Comparison of ENCODE assay signal across 8 mouse cellular contexts in genomic region chr1:58973366-58974221, GRCm38 (mm10). TPM values are rescaled to one million over a fixed set of nuclear protein-coding genes. Genes with fewer than 3 reads are reported as not detected.
DNase-seq lines count a peak whose midpoint lies in the region; ATAC-seq and TF ChIP-seq lines count a peak whose summit lies in the region.

Gene Trak2 (minus strand): TSS chr1:58973430.
Gene Stradb (plus strand): TSS chr1:58973522.

- dilution Hi-C loops in CH12.LX (cut with MboI; ENCODE audit: extremely low pct_ligation_motif_present, extremely low pct_unique_long_range_greater_than_20kb, low sequenced_read_pairs), result no loop called here

- TF ChIP-seq EP300 in CH12.LX (IDR thresholded peaks at IDR 0.05; ENCODE audit: low read length), result no peak
- TF ChIP-seq EP300 in heart, postnatal 0 days (IDR thresholded peaks at IDR 0.05; ENCODE audit: low read depth), result no peak

- in situ Hi-C loops in CH12.LX (cut with MboI; ENCODE audit: low pct_ligation_motif_present, low pct_unique_long_range_greater_than_20kb, low sequenced_read_pairs), result no loop called here

- peaks cover 0 to 21% of the 10 kb centered on the region in 2 experiments for H3K36me3 ChIP-seq in CH12.LX (replicated peaks in 1 of 2; ENCODE audit: control insufficient read depth in 1 of 2, insufficient read depth in 1 of 2, low read length in 1 of 2)
- H3K36me3 ChIP-seq in forebrain, embryonic 12.5 days (replicated peaks), result no peaks in the 10 kb centered on the region
- 0 out of 2 replicates have a peak, but pooled peaks cover 6% of the 10 kb centered on the region for H3K36me3 ChIP-seq in heart, postnatal 0 days (replicated peaks; ENCODE audit: control insufficient read depth, insufficient read depth, low read length)
- peaks cover 8% of the 10 kb centered on the region for H3K36me3 ChIP-seq in liver, embryonic 16.5 days (ENCODE audit: control insufficient read depth, insufficient read depth)
- H3K36me3 ChIP-seq in neural tube, embryonic 13.5 days, result 0 out of 2 replicates have a peak, but pooled peaks cover 9% of the 10 kb centered on the region
- H3K36me3 ChIP-seq in testis, adult 2 months (ENCODE audit: control insufficient read depth, insufficient read depth, low read length), result no peaks in the 10 kb centered on the region

- peak within 1 kb of the TSS; percentile 91 for H3K9ac ChIP-seq in CH12.LX (ENCODE audit: insufficient read depth, low read depth)
- H3K9ac ChIP-seq in forebrain, embryonic 12.5 days, result peak within 1 kb of the TSS; percentile 88
- peak within 1 kb of the TSS; percentile 78 for H3K9ac ChIP-seq in heart, postnatal 0 days (replicated peaks; ENCODE audit: low read depth, low read length)
- peak within 1 kb of the TSS; percentile 99 for H3K9ac ChIP-seq in liver, embryonic 16.5 days (ENCODE audit: low read depth, low read length)
- H3K9ac ChIP-seq in neural tube, embryonic 13.5 days, result peak within 1 kb of the TSS; percentile 93

- no peak for TF ChIP-seq RAD21 in CH12.LX (IDR thresholded peaks at IDR 0.05; ENCODE audit: low read depth, low read length)

- H3K4me2 ChIP-seq in CH12.LX (ENCODE audit: insufficient read depth, low read depth, poor library complexity, severe bottlenecking), result peak within 1 kb of the TSS; percentile 83
- H3K4me2 ChIP-seq in forebrain, embryonic 12.5 days, result peak within 1 kb of the TSS; percentile 85
- peak within 1 kb of the TSS; percentile 89 for H3K4me2 ChIP-seq in heart, postnatal 0 days (ENCODE audit: low read depth, low read length)
- H3K4me2 ChIP-seq in liver, embryonic 16.5 days (ENCODE audit: low read depth, low read length), result peak within 1 kb of the TSS; percentile 56
- H3K4me2 ChIP-seq in neural tube, embryonic 13.5 days, result peak within 1 kb of the TSS; percentile 72

- H3K4me1 ChIP-seq in CH12.LX (ENCODE audit: control insufficient read depth in 1 of 2, insufficient read depth in 2 of 2), result peaks cover 4 to 35% of the 10 kb centered on the region in 2 experiments; a peak in 3 of 4 replicates
- peaks cover 41% of the 10 kb centered on the region for H3K4me1 ChIP-seq in forebrain, embryonic 12.5 days
- peaks cover 41% of the 10 kb centered on the region for H3K4me1 ChIP-seq in heart, postnatal 0 days (ENCODE audit: control insufficient read depth, insufficient read depth)
- peaks cover 16% of the 10 kb centered on the region for H3K4me1 ChIP-seq in liver, embryonic 16.5 days (ENCODE audit: control insufficient read depth, low read depth, low read length)
- peaks cover 56% of the 10 kb centered on the region for H3K4me1 ChIP-seq in neural tube, embryonic 13.5 days (replicated peaks)
- H3K4me1 ChIP-seq in testis, adult 2 months (ENCODE audit: control insufficient read depth, insufficient read depth, low read length), result no peaks in the 10 kb centered on the region

- peak; percentile 96 for DNase-seq in CH12.LX (ENCODE audit: extremely low read depth)
- peak; percentile 95 for DNase-seq in c-Kit-positive CD71-positive TER-119-negative erythroid progenitor cells, embryonic 14.5 days (ENCODE audit: low read depth)
- peak; percentile 98 for DNase-seq in heart, postnatal 0 days (ENCODE audit: low spot score)
- peak; percentile 94 to 97 for DNase-seq in kidney, postnatal 4 days

- WGBS in forebrain, embryonic 12.5 days, result under 1% methylated on average over 69 of the region's 69 CpGs
- WGBS in heart, postnatal 0 days, result 0% methylated on average over 50 of the region's 69 CpGs
- under 1% methylated on average over 69 of the region's 69 CpGs for WGBS in liver, embryonic 16.5 days (ENCODE audit: insufficient replicate concordance)
- WGBS in neural tube, embryonic 13.5 days, result under 1% methylated on average over 65 of the region's 69 CpGs

- peak; percentile 96 for ATAC-seq in forebrain, embryonic 12.5 days (ENCODE audit: low FRiP score)
- peak; percentile 94 for ATAC-seq in heart, postnatal 0 days (ENCODE audit: insufficient read depth, low read depth)
- ATAC-seq in liver, embryonic 16.5 days (ENCODE audit: low read depth), result peak; percentile 94
- peak; percentile 98 for ATAC-seq in neural tube, embryonic 13.5 days (ENCODE audit: low read depth)

- H3K9me3 ChIP-seq in CH12.LX (replicated peaks; ENCODE audit: low read length), result peaks cover 7% of the 10 kb centered on the region
- H3K9me3 ChIP-seq in forebrain, embryonic 12.5 days, result no peaks in the 10 kb centered on the region
- no peaks in the 10 kb centered on the region for H3K9me3 ChIP-seq in heart, postnatal 0 days (replicated peaks; ENCODE audit: control insufficient read depth, low read length)
- H3K9me3 ChIP-seq in liver, embryonic 16.5 days (replicated peaks; ENCODE audit: control insufficient read depth, low read length), result no peaks in the 10 kb centered on the region
- no peaks in the 10 kb centered on the region for H3K9me3 ChIP-seq in neural tube, embryonic 13.5 days

- H3K27ac ChIP-seq in CH12.LX (ENCODE audit: insufficient read depth, low read depth), result 0 out of 2 replicates have a peak within 1 kb of the TSS, but pooled peaks have one; percentile 8
- peak within 1 kb of the TSS; percentile 84 for H3K27ac ChIP-seq in forebrain, embryonic 12.5 days
- peak within 1 kb of the TSS; percentile 92 for H3K27ac ChIP-seq in heart, postnatal 0 days (ENCODE audit: low read depth)
- H3K27ac ChIP-seq in liver, embryonic 16.5 days (ENCODE audit: low read length), result peak within 1 kb of the TSS; percentile 95
- peak within 1 kb of the TSS; percentile 89 for H3K27ac ChIP-seq in neural tube, embryonic 13.5 days (replicated peaks)
- peak within 1 kb of the TSS; percentile 81 for H3K27ac ChIP-seq in testis, adult 2 months (ENCODE audit: control insufficient read depth, insufficient read depth, low read depth, low read length)

- peak; percentile 95 for TF ChIP-seq POLR2A in CH12.LX (IDR thresholded peaks at IDR 0.05; ENCODE audit: low read depth, low read length)
- peak; percentile 64 for TF ChIP-seq POLR2A in testis, adult 2 months (IDR thresholded peaks at IDR 0.05; ENCODE audit: control insufficient read depth, low read depth, low read length)

- no peak for TF ChIP-seq CTCF in CH12.LX (conservative IDR thresholded peaks at IDR 0.05 in 1 of 2, IDR thresholded peaks at IDR 0.05 in 1 of 2; ENCODE audit: low read depth in 2 of 2, low read length in 2 of 2)
- no peak for TF ChIP-seq CTCF in heart, postnatal 0 days (IDR thresholded peaks at IDR 0.05; ENCODE audit: low read depth)
- no peak for TF ChIP-seq CTCF in testis, adult 2 months (IDR thresholded peaks at IDR 0.05; ENCODE audit: control insufficient read depth, insufficient read depth, insufficient replicate concordance, low read depth, low read length)

- peak within 1 kb of the TSS; percentile 88 to 98 (median 97) for H3K4me3 ChIP-seq in CH12.LX (replicated peaks in 1 of 3; ENCODE audit: low read depth in 2 of 3, low read length in 2 of 3, poor library complexity in 1 of 3)
- peak within 1 kb of the TSS; percentile 87 for H3K4me3 ChIP-seq in forebrain, embryonic 12.5 days (replicated peaks)
- H3K4me3 ChIP-seq in heart, postnatal 0 days (ENCODE audit: low read depth, low read length), result peak within 1 kb of the TSS; percentile 83
- H3K4me3 ChIP-seq in liver, embryonic 16.5 days (ENCODE audit: low read depth, low read length), result peak within 1 kb of the TSS; percentile 97
- peak within 1 kb of the TSS; percentile 93 for H3K4me3 ChIP-seq in neural tube, embryonic 13.5 days
- H3K4me3 ChIP-seq in testis, adult 2 months (ENCODE audit: control insufficient read depth, low read depth, low read length), result peak within 1 kb of the TSS; percentile 91

- peaks cover 26% of the 10 kb centered on the region for H3K79me2 ChIP-seq in CH12.LX (replicated peaks; ENCODE audit: control insufficient read depth, extremely low read depth, insufficient read depth, poor library complexity, severe bottlenecking)

- H3K27me3 ChIP-seq in CH12.LX (replicated peaks), result no peaks in the 10 kb centered on the region
- no peaks in the 10 kb centered on the region for H3K27me3 ChIP-seq in forebrain, embryonic 12.5 days
- no peaks in the 10 kb centered on the region for H3K27me3 ChIP-seq in heart, postnatal 0 days (ENCODE audit: control insufficient read depth, insufficient read depth, low read length)
- H3K27me3 ChIP-seq in liver, embryonic 16.5 days (ENCODE audit: control insufficient read depth, insufficient read depth, low read depth, low read length), result no peaks in the 10 kb centered on the region
- no peaks in the 10 kb centered on the region for H3K27me3 ChIP-seq in neural tube, embryonic 13.5 days
- H3K27me3 ChIP-seq in testis, adult 2 months (ENCODE audit: control insufficient read depth, insufficient read depth, low read length), result no peaks in the 10 kb centered on the region

TF ChIP-seq in CH12.LX, 34 proteins besides CTCF, POLR2A, EP300 and RAD21 (continues in another document):
- TF ChIP-seq IRF4 (IDR thresholded peaks at IDR 0.05; ENCODE audit: low read depth, low read length) (peak; percentile 52; the same call in 1 of the 2 replicates), ZNF384 (IDR thresholded peaks at IDR 0.05; ENCODE audit: low read depth, low read length) (no peak), CHD2 (IDR thresholded peaks at IDR 0.05; ENCODE audit: low read length) (peak; percentile 52; the same call in 1 of the 2 replicates), USF2 (conservative IDR thresholded peaks at IDR 0.05; ENCODE audit: low read depth, low read length) (no peak), JUN (IDR thresholded peaks at IDR 0.05; ENCODE audit: insufficient read depth, low read depth, low read length) (no peak)

RNA-seq across cellular contexts. Expression of gene Trak2, which starts in this region (rescaled TPM):
- total RNA-seq in CH12.LX (2012; rRNA removed) (7.7 and 9.7 TPM in 2 replicates), CH12.LX (2014; rRNA removed) (11.4 and 13.5 TPM in 2 replicates)
- 15.0 and 16.7 TPM in 2 replicates for polyA plus RNA-seq in CH12.LX (2012; ENCODE audit: insufficient read length, low read depth)
- 17.7 and 18.3 TPM in 2 replicates for polyA plus RNA-seq in forebrain, embryonic 12.5 days (2016; fragmentation: Nextera tagmentation; extraction: Ambion mirVana)
- 87.2 and 117 TPM in 2 replicates for total RNA-seq in heart, postnatal 0 days (2014; rRNA removed; ENCODE audit: low replicate concordance)
- polyA plus RNA-seq in heart, postnatal 0 days (2015; fragmentation: Nextera tagmentation; extraction: Ambion mirVana), result 26.9 and 32.7 TPM in 2 replicates
- 58.9 TPM in 2 replicates for polyA plus RNA-seq in liver, embryonic 16.5 days (2015; fragmentation: Nextera tagmentation; extraction: Ambion mirVana)
- 15.4 and 15.9 TPM in 2 replicates for polyA plus RNA-seq in neural tube, embryonic 13.5 days (2015; fragmentation: Nextera tagmentation; extraction: Ambion mirVana)
- polyA plus RNA-seq in testis, adult 2 months (2012; rRNA removed), result 3.6 and 4.4 TPM in 2 replicates

RNA-seq across cellular contexts. Expression of gene Stradb, which starts in this region (rescaled TPM):
- total RNA-seq in CH12.LX (2012; rRNA removed), result 2.5 and 3.4 TPM in 2 replicates
- 4.4 and 5.0 TPM in 2 replicates for total RNA-seq in CH12.LX (2014; rRNA removed)
- polyA plus RNA-seq in CH12.LX (2012; ENCODE audit: insufficient read length, low read depth), result 5.7 and 6.1 TPM in 2 replicates
- polyA plus RNA-seq in forebrain, embryonic 12.5 days (2016; fragmentation: Nextera tagmentation; extraction: Ambion mirVana), result 40.2 and 41.1 TPM in 2 replicates
- 9.7 and 22.7 TPM in 2 replicates for total RNA-seq in heart, postnatal 0 days (2014; rRNA removed; ENCODE audit: low replicate concordance)
- 25.1 and 27.4 TPM in 2 replicates for polyA plus RNA-seq in heart, postnatal 0 days (2015; fragmentation: Nextera tagmentation; extraction: Ambion mirVana)
- polyA plus RNA-seq in liver, embryonic 16.5 days (2015; fragmentation: Nextera tagmentation; extraction: Ambion mirVana), result 49.1 and 49.5 TPM in 2 replicates
- 72.9 and 82.3 TPM in 2 replicates for polyA plus RNA-seq in neural tube, embryonic 13.5 days (2015; fragmentation: Nextera tagmentation; extraction: Ambion mirVana)
- polyA plus RNA-seq in testis, adult 2 months (2012; rRNA removed), result 10.9 and 11.6 TPM in 2 replicates

Comparison
In these comparisons a context has a peak if more than half of its experiments do, and no peak if none do; other contexts are left out.
1. Peak in every context shown above with its lines: DNase-seq, ATAC-seq, H3K4me3 ChIP-seq and H3K27ac ChIP-seq.
2. H3K27ac ChIP-seq: peak in every context shown above with its lines; median percentile 95 in liver, embryonic 16.5 days; 92 in heart, postnatal 0 days; 89 in neural tube, embryonic 13.5 days; 84 in forebrain, embryonic 12.5 days; 81 in testis, adult 2 months; 8 in CH12.LX.